In genomic region chr13:60691940-60692339, GRCm38 (mm10) we compare ENCODE assay signal across 21 mouse cellular contexts.
"Had no signal": no experiment of that assay in that cellular context is flagged by ENCODE, and none has a peak within 500 bp of the region (broad histone marks: within the 10 kb centered on the region; RNA-seq: fewer than 3 reads in every experiment).

No protein-coding gene starts in this region.

- DNase-seq: liver; liver, embryonic 13.5 days; liver, postnatal 0 days; lung, embryonic 14.5 days; lung, postnatal 10 days; lung, postnatal 4 days; retina, postnatal 1 day; right cerebral cortex, adult 18-20 months; right cerebral cortex, postnatal 25 days; right cerebral cortex, postnatal 4 days; spleen, adult 18-20 months; thymus, adult 18-20 months; thymus, postnatal 14 days; thymus, postnatal 36 days had no signal

- H3K36me3 ChIP-seq: liver, embryonic 15.5 days had no signal

- H3K9me3 ChIP-seq: liver, embryonic 13.5 days; liver, embryonic 15.5 days; midbrain, embryonic 10.5 days; neural tube, embryonic 13.5 days; neural tube, embryonic 15.5 days had no signal

- H3K27ac ChIP-seq: liver, embryonic 13.5 days; liver, embryonic 15.5 days; midbrain, embryonic 10.5 days; neural tube, embryonic 13.5 days; neural tube, embryonic 15.5 days had no signal

- ATAC-seq: liver, postnatal 0 days; midbrain, embryonic 13.5 days had no signal

- H3K4me3 ChIP-seq: liver, embryonic 13.5 days; liver, embryonic 15.5 days; midbrain, embryonic 10.5 days; midbrain, embryonic 13.5 days; myocyte; neural tube, embryonic 13.5 days; neural tube, embryonic 15.5 days had no signal

- H3K4me2 ChIP-seq: liver, embryonic 11.5 days; liver, embryonic 13.5 days; liver, embryonic 15.5 days; lung, embryonic 14.5 days; midbrain, embryonic 13.5 days; neural tube, embryonic 13.5 days; neural tube, embryonic 15.5 days had no signal

- H3K27me3 ChIP-seq: liver, embryonic 13.5 days; liver, embryonic 15.5 days; midbrain, embryonic 13.5 days; neural tube, embryonic 13.5 days; neural tube, embryonic 15.5 days had no signal

- H3K9ac ChIP-seq: liver, embryonic 13.5 days; liver, embryonic 15.5 days; liver, postnatal 0 days; lung, embryonic 14.5 days; midbrain, embryonic 13.5 days; neural tube, embryonic 13.5 days; neural tube, embryonic 15.5 days had no signal
